Mouse (Mus musculus) midbrain, postnatal 0 days (tissue): ENCODE measurements around the gene Kcnj6. TPM values are rescaled to one million over a fixed set of nuclear protein-coding genes. Genes with fewer than 3 reads are reported as not detected.
A peak's percentile ranks its signal among the peaks of the same experiment; 100 is the strongest.

Experiments used
- ATAC-seq: fragments of 200-750 bp; cut with Nextera tagmentation; 2 replicates; pipeline ENCODE4 v1.8.0; 2017; ENCODE audit warnings: moderate number of reproducible peaks, mild to moderate bottlenecking, moderate TSS enrichment, moderate library complexity; ENCODE audit not compliant: low FRiP score
- DNase-seq: peaks from one replicate; pipeline ENCODE4 v3.0.0-alpha.2; 2015; ENCODE audit warnings: low spot score
- H3K27ac ChIP-seq: fragments of 300-500 bp; sonication (generic); 2 replicates; pipeline ENCODE4 v1.5.1; 2014; ENCODE audit warnings: low read depth, mild to moderate bottlenecking, low read length, mixed read lengths
- H3K27me3 ChIP-seq: fragments of 300-500 bp; sonication (generic); 2 replicates; pipeline ENCODE4 v1.6.1; 2014; ENCODE audit warnings: low read length, control low read depth, mixed read lengths; ENCODE audit not compliant: insufficient read depth
- H3K36me3 ChIP-seq: fragments of 300-500 bp; sonication (generic); 2 replicates; pipeline ENCODE4 v1.6.1; 2014; ENCODE audit warnings: low read length, control low read depth, mixed read lengths; ENCODE audit not compliant: insufficient read depth
- H3K4me1 ChIP-seq: fragments of 300-500 bp; sonication (generic); 2 replicates; pipeline ENCODE4 v1.6.1; 2014; ENCODE audit warnings: mild to moderate bottlenecking, control low read depth, antibody characterized with exemption, low read length, mixed read lengths; ENCODE audit not compliant: insufficient read depth
- H3K4me2 ChIP-seq: fragments of 300-500 bp; sonication (generic); 2 replicates; pipeline ENCODE4 v1.6.1; 2014; ENCODE audit warnings: low read depth, mild to moderate bottlenecking, low read length, mixed read lengths; ENCODE audit not compliant: poor library complexity, severe bottlenecking
- H3K4me3 ChIP-seq: fragments of 300-500 bp; sonication (generic); 2 replicates; pipeline ENCODE4 v1.5.1; 2014; ENCODE audit warnings: low read depth, mild to moderate bottlenecking, low read length, moderate library complexity
- H3K9ac ChIP-seq: fragments of 300-500 bp; sonication (generic); replicated peaks from 2 replicates; pipeline ENCODE4 v1.6.1; 2014; ENCODE audit warnings: mild to moderate bottlenecking, low read length, moderate library complexity, mixed read lengths; ENCODE audit not compliant: poor library complexity, severe bottlenecking
- H3K9me3 ChIP-seq: fragments of 300-500 bp; sonication (generic); 2 replicates; pipeline ENCODE4 v1.6.1; 2016; ENCODE audit warnings: low read length, control low read depth
- CTCF ChIP-seq: IDR thresholded peaks from 2 replicates; pipeline ENCODE4 v1.5.1; 2016; ENCODE audit warnings: antibody characterized with exemption, mild to moderate bottlenecking
- WGBS: fragments of 180-500 bp; shearing (Covaris S2); extraction: QIAGEN DNeasy Blood & Tissue Kit; methylation state at CpG from one replicate; pipeline ENCODE4 v1.1.7; 2014; 5-methylcytosine and 5-hydroxymethylcytosine counted together
- polyA plus RNA-seq: library from polyadenylated mRNA; unstranded; fragments of >200 nt; fragmentation: Nextera tagmentation; extraction: Ambion mirVana; gene quantifications from 2 replicates; pipeline ENCODE4 v1.2.1, GENCODE M21; 2015
- total RNA-seq: library from RNA; depleted of rRNA; stranded (reverse); fragments of >200 nt; gene quantifications from 2 replicates; pipeline ENCODE4 v1.2.3, GENCODE M21; 2014

The Kcnj6 gene
- total and polyA plus RNA-seq, 2 experiments from 2014 or later, result 3.2 to 12.9 TPM

DNA sequence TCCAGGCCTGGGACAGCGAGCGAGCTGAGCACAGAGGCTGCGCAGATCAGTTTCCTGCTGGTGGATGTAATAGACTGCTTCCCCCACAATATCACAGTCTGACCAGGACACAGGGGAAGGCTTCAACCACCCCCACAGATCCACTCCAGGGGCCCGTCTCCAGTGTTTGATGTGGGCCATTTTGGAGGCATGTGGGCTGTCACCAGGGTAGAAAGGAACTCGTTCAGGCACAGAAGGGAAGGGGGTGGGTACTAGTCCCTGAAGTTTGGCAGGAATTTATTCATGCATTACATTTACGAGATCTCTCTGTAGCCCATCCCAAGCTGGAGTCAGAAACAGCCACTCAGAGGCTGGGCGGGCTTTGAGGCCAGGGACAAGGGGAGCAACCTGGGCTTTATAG, 115.4 kb downstream of the Kcnj6 start:
- H3K9ac ChIP-seq, result no peak overlapping the region
- H3K4me1 ChIP-seq, result no peaks in the 10 kb centered on the region
- DNase-seq, result no peak
- no peak for TF ChIP-seq CTCF
- 61% methylated on average over 7 of the region's 7 CpGs for WGBS
- ATAC-seq, result no peak
- H3K36me3 ChIP-seq, result no peaks in the 10 kb centered on the region
- H3K4me2 ChIP-seq, result no peak overlapping the region
- no peak overlapping the region for H3K4me3 ChIP-seq
- no peak overlapping the region for H3K27ac ChIP-seq
- no peaks in the 10 kb centered on the region for H3K27me3 ChIP-seq
- no peaks in the 10 kb centered on the region for H3K9me3 ChIP-seq

DNA sequence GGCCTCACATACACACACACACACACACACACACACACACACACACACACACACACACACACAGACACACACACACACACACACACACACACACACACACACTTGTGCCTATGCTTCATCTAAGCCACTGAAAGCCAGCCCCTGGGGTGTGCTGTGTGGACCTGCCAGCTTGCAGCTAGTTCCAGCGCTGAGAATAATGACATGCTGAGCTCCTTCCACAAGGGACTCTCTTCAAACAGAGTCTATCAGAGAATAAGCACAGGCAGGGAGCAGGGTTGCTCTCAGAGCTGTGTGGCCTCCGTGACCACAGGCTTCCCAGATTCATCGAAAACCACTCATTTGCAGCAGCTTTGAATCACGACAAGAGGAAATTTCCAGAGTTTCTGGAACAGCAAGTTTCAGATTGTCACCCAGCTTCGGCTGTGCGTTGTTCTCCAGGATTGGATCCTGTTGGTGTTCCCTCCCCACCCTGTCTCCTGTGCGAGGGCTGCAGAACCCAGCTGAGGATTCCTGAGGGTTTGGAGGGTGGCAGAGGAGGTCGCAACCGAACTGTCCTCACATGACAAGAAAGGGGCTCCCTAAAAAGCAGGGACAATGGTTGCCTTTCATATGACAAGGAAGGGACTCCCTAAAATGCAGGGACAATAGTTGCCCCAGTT, 124.8 kb downstream of the Kcnj6 start:
- Histone ChIP-seq H3K4me2 (no peak overlapping the region), H3K9ac (no peak overlapping the region), H3K27ac (no peak overlapping the region), H3K36me3 (no peaks in the 10 kb centered on the region), H3K4me3 (no peak overlapping the region), H3K9me3 (no peaks in the 10 kb centered on the region), H3K27me3 (no peaks in the 10 kb centered on the region), H3K4me1 (no peaks in the 10 kb centered on the region; the same call in 1 of the 2 replicates)
- peak; percentile 27; the same call in 1 of the 2 replicates for TF ChIP-seq CTCF
- peak; percentile 65 for DNase-seq
- WGBS, result 23% methylated on average over 9 of the region's 9 CpGs
- ATAC-seq, result peak; percentile 52; the same call in 1 of the 2 replicates

DNA sequence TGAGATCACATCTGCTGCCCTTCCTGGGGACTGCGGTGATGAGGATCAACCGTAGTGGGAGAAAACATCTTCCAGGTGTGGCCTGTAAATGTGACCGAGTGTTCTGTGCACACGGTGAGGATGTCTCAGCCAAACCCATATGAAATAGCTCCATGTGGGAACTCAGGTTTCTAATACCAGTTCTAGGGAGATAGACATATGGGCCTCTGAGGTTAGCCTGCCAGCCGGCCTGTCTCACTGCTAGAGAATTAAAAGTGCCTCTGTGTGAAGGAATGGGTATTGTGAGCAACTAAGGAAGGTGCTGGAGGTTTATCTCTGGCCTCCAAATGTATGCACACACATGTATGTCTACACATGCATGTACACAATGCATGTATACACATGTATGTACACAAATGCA, 129.1 kb downstream of the Kcnj6 start:
- Histone ChIP-seq H3K4me2 (no peak overlapping the region), H3K9me3 (no peaks in the 10 kb centered on the region), H3K27ac (no peak overlapping the region), H3K4me3 (no peak overlapping the region), H3K4me1 (no peaks in the 10 kb centered on the region; the same call in 1 of the 2 replicates), H3K36me3 (no peaks in the 10 kb centered on the region), H3K9ac (no peak overlapping the region), H3K27me3 (no peaks in the 10 kb centered on the region)
- DNase-seq, result no peak
- 84% methylated on average over 5 of the region's 5 CpGs for WGBS
- no peak for TF ChIP-seq CTCF
- no peak for ATAC-seq

DNA sequence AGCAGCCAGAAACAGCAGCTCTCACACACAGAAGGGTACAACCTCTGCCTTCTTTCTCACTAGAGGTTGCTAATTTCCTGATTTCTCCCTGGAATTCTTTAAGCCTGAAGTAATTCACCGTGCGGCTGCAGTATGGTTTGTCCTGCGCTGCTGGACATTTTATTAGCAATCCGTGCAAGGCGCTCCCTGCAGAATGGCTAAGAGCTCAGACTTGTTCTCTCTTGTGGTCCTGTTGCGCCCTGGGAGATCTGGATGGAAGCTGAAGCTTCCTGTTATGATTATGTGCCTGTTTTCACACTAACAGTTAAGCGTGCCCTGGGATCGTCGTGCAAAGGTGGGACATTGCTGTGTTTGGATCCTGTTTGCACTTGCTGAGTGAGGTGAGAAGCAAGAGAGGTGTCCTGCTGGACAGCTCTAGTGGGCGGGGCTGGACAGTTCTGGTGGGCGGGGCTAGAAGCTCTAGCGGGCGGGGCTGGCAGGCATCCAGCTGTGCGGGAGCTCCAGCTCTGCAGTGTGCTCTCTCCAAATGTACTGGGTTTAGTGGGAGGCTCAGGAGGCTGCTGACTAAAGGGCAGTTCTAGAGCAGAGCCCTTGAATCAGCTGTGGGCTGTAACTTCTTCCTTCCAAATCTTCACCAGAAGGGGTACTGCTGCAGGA, 131.1 kb downstream of the Kcnj6 start:
- H3K4me2 ChIP-seq, result no peak overlapping the region
- no peak for ATAC-seq
- no peak overlapping the region for H3K4me3 ChIP-seq
- no peaks in the 10 kb centered on the region for H3K36me3 ChIP-seq
- no peak for DNase-seq
- no peaks in the 10 kb centered on the region for H3K27me3 ChIP-seq
- H3K27ac ChIP-seq, result no peak overlapping the region
- WGBS, result 48% methylated on average over 14 of the region's 14 CpGs
- no peak overlapping the region for H3K9ac ChIP-seq
- no peaks in the 10 kb centered on the region for H3K9me3 ChIP-seq
- TF ChIP-seq CTCF, result no peak
- no peaks in the 10 kb centered on the region; the same call in 1 of the 2 replicates for H3K4me1 ChIP-seq

DNA sequence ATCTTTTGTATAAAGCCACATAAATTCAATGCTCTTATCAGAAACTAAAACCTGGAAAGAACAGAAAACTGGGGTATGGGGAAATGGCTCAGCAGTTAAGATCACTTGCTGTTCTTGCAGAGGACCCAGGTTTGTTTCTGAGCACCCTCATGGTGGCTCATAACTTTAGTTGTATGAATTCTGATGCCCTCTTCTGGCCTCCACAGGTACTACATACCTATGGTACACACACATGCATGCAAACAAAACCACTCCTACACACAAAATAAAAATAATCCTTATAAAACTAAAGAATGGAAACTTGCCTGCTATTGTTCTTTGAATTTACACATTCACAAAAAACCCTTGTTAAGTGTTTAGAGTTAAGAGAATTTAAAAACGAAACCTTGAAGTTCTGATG, 131.7 kb downstream of the Kcnj6 start:
- ATAC-seq (no peak), DNase-seq (no peak)
- no peaks in the 10 kb centered on the region; the same call in 1 of the 2 replicates for H3K4me1 ChIP-seq
- WGBS, result 81% methylated on average over 1 of the region's 1 CpGs
- H3K4me3 ChIP-seq, result no peak overlapping the region
- no peak overlapping the region for H3K4me2 ChIP-seq
- TF ChIP-seq CTCF, result peak; percentile 40
- H3K27me3 ChIP-seq, result no peaks in the 10 kb centered on the region
- H3K27ac ChIP-seq, result no peak overlapping the region
- no peaks in the 10 kb centered on the region for H3K9me3 ChIP-seq
- H3K9ac ChIP-seq, result no peak overlapping the region
- no peaks in the 10 kb centered on the region for H3K36me3 ChIP-seq

DNA sequence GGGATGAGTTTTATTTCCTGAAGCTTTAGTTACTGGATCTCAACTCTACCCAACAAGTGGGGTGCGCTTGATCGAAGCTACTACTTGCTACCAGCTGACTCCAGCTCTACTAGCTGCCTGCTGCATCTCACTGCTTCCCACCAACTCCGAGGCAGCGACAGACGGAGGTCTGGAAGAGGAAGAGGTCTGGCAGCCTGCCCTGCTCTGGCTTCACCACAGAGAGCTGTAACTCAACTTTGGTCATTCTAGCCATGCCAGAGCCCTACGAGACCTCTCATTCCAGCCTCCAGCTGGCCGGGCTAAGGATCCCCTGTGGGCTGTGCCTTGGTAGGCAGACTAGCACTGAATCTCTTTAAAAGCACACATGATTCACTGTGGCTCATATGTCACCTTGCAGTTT, 132.4 kb downstream of the Kcnj6 start:
- ATAC-seq (no peak), DNase-seq (peak; percentile 49)
- H3K9ac ChIP-seq, result no peak overlapping the region
- H3K36me3 ChIP-seq, result no peaks in the 10 kb centered on the region
- no peaks in the 10 kb centered on the region for H3K27me3 ChIP-seq
- no peak overlapping the region for H3K4me3 ChIP-seq
- H3K27ac ChIP-seq, result no peak overlapping the region
- WGBS, result 92% methylated on average over 7 of the region's 7 CpGs
- no peaks in the 10 kb centered on the region; the same call in 1 of the 2 replicates for H3K4me1 ChIP-seq
- no peaks in the 10 kb centered on the region for H3K9me3 ChIP-seq
- no peak for TF ChIP-seq CTCF
- H3K4me2 ChIP-seq, result no peak overlapping the region
